Mouse (Mus musculus) right cerebral cortex, postnatal 10 days (tissue): ENCODE data around the gene Kri1.
A peak's percentile ranks its signal among the peaks of the same experiment; 100 is the strongest.
"Not testable (repeated sequence)": the region's sequence is repeated elsewhere in the genome, so short reads cannot be mapped to it uniquely, and the experiment has no call there.

ENCODE experiments used
- DNase-seq, 2 experiments: peaks; one replicate each; pipeline ENCODE4 v3.0.0; 2021; ENCODE audit warnings: low spot score in 2 of 2

The Kri1 gene

DNA sequence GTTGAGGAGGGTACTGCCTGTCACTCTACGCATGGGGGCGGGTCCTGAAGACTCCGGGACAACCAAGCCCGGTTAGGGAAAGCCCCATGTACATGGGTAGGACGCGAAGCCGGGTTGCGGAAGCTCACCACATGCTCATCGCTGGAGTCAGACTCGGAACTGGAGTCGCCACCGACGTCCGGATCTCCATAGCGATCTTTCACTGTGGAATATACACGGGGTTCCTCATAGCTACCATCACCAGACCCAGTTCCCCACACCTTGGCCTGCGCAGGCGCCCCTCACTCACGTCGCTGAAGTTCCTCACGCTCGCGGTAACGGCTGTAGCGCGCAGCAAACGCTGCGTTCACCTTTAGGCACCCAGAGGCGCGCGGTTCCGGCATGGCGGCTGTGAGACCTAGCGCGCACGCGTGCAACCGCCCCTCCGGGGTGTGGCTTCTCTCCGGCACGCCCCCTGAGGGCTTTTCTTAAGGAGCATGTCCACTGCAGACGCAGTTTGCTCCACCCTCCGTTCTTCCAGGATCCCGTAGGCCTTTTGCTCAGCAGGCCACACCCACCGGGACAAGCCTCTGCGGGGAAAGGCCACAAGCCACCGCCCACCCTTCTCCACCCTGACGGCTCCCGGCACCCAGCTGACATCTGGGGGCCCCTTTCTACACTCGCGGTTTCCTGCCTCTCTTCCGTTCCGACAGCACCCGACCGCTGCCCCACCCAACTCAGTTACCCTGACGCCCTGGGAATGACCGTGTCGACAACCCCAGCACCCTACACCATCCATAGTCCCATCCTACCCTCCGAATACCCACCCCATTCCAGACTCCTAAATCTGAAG, at the start of gene Kri1:
Gene Kri1, minus strand, starts transcription at position 399 of the 832 bp plus-strand sequence.
- DNase-seq, result peak; percentile 98

DNA sequence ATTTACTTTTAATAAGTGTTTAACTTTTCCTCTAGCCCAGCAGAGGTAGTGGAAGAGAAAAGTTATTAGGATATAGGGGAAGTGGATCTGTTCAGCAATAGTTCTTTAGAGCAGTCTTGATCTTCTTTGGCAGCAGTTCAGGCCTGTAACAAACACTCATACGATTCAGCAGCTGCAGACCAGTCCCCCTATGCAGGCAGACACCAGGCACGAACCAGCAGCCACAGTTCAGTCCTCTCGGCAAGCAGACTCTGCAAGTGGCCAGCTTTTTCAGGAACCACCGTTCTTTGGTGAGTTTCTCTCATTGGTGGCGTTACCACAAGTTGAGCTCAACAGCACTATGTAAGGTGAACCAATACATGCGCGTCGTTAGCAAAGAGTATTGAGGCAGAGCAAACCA, 48.7 kb upstream of the Kri1 start:
- no peak for DNase-seq

DNA sequence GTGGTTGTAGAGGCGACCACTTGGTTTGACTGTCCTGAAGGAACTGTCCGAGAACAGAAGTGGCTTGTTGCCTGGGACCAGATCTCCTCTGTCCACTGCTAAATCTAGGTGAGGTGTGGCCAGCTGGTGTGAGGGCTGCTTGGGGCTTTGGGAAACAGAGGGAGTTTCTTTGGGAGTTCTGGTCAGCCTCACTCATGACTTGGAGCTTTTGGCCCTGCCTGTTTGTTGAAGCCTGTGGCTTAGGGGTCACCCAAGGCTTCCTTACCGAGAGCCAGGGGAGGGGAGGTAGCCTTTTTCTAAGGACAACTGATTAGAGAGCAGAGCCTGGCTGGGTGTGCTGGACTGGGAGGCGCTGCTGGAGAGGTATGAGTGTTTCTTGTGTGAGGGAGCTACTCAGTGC, 47.6 kb upstream of the Kri1 start:
- no peak for DNase-seq

DNA sequence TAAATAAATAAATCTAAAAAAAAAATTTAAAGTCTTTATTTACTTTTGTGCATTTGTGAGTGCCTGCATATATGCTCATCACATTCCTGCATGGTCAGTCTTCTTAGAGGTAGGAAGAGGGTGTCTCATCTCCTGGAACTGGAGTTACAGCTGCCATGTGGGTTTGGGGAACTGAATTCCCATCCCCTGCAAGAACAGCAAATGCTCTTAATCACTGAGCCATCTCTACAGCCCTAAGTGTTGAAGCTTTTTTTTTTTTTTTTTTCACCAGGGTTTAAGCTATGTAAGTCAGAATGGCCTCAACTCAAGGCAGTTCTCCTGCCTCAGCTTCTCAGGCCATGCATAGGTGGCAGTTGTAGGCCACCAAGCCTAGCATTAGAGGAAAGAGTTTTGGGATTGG, 47.0 kb upstream of the Kri1 start:
- DNase-seq, result no peak

DNA sequence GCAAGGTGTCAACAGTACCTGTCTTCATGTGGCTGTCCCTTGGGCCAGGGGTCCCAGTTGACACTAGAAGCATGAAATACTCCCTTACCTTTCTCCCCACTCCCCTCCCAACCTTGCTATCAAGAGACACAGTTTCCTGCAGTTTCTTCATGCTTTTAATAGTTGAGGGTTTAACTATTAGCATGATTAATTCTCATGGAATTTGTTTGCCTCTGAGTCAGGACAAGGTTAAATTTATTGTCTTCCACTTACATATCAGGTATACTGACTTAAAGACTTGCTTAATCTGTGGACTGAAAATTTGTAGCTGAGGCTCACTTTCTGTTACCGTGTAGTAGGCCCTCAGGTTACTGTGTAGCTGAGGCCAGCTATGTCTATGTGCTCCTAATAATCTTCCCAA, 45.8 kb upstream of the Kri1 start:
- DNase-seq, result no peak

DNA sequence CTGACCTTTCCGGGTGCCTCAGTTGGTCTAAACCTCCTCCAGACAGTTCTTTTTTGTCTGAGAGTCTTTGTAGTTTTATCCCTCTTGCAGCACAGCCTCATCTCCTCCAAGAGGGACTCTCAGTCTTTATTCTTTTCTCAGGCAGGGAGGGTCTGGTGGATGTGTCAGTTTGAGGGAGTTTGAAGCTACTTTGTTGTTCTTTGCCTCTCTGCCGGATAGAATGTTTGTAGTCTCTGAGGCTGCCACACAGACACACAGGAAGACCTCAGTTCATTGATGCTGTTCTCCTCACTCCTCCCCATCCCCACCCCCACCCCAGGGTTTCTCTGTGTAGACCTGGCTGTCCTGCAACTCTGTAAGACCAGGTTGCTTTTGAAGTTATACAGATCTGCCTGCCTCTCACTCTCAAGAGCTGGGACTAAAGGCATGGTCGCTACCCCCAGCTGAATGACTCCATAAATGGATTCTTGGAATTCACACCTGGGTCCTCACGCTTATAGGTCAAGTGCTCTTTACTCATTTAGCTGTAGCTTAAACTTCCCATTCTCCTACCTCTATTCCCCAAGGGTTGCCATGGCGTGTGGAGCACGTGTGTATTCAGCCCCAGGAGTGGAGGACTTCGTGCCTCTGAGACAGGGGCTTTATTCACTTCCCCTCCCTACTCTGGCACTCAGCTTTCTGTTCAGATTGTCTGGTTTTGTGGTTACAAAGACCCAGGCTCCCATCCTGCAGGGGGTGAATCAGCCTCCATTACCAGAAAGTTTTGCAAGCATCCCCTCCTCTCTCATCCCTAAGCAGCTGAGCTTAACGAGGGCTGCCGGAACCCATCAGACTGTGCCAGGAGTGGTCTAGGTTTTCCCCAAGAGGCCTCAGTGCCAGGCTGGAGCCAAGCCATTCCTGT, 44.6 kb upstream of the Kri1 start:
- no peak for DNase-seq

DNA sequence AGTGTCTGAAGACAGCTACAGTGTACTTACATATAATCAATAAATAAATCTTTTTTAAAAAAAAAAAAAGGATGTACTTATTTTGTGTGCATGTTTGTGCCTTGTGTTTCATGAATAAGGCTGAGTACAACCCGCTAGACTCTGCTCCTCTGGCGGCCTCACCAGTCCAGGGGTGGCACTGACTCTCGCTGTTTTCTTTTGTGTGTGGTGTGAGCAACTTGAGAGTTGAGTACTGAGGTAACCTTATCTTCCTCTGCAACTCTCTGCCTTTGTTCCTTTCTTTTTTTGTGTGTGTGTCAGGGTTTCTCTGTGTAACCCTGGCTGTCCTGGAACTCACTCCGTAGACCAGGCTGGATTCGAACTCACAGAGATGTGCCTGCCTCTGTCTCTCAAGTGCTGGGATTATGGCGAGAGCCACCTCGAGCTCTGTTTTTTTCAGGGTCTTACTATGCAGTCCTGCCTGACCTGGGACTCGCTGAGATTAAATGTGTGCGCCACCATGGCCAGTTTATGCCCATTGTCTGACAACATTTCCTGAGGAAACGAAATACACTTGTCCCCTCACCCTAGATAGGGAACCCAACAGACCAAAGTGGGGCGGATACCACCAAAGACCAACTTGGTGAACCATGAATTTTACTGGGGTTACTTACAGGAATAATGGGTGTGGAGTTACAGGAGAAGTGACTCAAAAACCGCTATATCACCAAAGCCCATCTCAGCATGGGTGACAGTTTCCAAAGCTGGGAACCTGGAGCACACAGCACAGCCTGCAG, 43.8 kb upstream of the Kri1 start:
- DNase-seq, result no peak

DNA sequence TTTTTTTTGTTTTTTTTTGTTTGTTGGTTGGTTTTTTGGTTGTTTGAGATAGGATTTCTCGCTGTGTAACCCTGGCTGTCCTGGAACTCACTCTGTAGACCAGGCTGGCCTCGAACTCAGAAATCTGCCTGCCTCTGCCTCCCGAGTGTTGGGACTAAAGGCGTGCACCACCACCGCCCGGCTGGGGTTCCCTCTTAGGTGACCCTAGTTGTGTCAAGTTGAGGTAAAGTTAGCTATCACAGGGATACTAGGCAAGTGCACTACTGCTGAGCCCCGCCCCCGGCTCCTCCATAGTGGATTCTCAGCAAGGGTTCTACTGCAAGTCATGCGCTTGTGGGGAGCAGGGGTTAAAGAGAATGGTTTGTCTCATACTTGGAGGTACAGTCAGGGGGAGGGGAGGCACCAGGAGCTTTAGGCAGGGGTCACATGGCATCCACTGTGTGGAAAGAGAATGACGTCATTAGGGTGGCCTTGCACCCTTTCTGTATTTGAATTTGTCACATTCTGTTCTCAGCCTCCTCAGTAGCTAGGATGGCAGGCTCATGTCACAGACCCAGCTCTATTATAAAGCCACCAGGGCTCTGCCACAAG, 42.0 kb upstream of the Kri1 start:
- no peak for DNase-seq

DNA sequence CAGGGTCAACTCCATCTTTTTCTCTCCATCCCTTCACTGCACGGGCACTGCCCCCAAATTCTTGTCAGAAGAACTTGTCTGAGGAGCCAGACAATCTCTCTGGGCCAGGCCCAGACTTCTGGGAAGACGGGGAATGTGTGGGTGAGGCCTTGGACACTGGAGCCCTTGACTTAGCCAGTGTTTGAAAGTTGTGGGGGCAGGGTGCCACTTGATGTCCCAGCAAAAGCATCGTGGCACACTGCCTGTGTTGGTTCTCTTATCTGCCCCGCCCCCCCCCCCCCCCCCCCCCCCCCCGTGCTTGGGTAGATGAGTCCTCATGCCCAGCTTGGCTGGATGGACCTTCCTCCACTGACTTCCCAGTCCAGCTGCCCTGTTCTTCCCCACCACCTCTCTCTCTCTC, 41.3 kb upstream of the Kri1 start:
- DNase-seq, result no peak

DNA sequence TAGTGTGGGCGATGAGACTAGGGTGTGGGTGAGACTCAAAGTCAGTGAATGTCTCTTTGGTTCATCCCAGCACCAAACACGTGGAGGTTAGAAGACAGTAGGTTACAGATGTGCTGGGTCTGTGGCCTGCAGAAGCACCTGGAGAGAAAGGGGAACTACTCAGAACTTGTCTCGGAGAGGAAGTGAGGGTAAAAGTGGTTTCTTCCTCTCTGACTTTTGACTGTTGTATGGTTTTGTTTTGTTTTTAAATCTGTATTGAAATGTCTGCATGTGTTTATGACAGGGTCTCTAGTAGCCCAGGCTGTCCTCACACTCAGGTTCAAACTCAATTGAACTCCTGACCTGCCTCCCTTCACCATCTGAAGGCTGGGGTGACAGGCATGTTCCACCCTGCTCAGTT, 40.3 kb upstream of the Kri1 start:
- no peak for DNase-seq

DNA sequence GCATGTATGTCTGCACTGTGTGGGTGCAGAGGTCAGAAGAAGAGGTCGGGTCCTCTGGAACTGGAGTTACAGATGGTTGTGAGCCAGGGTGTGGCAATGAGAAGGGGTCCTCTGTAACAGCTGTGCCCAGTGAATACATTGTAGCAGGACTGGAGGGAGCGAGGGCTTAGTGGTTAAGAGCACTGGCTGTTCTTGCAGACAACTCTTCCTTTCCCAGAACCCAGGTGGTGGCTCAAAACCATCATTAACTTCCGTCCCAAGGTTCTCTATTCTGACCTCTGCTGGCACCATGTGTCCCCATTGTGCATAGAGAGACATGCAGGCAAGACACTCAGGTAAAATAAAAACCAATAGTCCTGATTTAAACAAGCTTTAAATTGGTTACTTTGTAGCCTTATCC, 39.8 kb upstream of the Kri1 start:
- DNase-seq, result no peak

DNA sequence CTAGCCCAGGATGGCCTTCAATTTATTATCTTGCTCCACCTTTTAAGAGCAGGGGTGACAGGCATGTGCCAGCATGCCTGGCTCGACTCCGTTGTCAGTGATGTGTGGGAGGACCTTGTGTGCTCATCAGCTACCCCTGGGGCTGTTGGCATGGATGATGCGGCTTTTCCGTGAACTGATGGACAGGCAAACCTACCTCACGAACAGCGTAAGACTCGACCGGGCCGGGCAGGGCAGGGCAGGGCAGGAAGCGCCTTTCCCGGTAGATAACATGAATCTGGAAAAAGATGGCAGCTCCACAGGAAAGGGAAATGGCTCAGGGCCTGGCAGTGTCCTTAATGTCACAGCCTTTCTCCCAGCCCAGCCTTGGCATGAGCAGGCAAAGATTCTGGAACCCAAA, 36.5 kb upstream of the Kri1 start:
- DNase-seq, result no peak

DNA sequence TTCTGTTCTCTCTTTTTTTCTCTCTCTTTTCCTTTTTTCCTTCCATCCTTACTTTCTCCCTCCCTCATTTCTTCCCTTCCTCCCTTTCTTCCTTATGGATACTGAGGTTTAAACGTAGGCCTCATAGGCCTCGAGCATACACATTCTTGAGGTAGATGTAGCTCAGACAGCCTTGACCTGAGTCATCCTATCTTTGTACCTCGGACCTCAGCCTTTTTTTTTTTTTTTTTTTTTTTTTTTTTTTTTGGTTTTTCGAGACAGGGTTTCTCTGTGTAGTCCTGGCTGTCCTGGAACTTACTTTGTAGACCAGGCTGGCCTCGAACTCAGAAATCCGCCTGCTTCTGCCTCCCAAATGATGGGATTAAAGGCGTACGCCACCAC, 35.1 kb upstream of the Kri1 start:
- DNase-seq, result not testable (repeated sequence)

DNA sequence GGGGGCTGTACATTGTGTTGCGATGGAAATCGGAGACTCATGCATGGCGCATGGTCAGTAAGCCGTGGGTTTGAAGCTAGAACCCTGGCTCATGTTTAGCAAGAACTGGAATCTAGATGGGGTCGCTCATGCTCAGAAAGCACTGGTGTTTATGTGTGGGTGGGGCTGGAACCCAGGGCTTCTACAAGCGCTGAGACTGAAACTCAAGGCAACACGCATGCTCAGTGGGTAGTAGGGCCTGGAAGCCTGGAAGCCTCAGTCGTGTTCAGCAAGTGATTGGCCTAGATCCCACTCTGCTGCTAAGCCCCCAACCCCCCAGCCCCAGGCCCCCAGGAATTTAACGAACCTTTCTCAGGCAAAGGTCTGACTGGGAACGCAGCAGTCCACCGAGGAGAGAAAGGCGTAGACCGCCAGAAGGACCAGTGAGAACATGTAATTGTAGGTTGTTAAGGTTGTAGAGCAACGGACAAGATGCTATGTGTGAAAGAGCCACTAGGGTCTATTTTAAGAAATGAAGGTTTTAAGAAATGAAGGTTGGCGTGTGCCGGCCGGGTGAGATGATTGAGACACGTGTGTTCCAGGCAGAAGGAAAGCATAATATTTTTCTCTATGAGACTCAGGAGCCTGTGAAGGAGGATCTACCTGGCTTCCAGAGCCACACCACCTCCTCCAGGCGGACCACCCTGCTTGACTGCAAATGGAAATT, 34.6 kb upstream of the Kri1 start:
- DNase-seq, result peak; percentile 43 to 47

DNA sequence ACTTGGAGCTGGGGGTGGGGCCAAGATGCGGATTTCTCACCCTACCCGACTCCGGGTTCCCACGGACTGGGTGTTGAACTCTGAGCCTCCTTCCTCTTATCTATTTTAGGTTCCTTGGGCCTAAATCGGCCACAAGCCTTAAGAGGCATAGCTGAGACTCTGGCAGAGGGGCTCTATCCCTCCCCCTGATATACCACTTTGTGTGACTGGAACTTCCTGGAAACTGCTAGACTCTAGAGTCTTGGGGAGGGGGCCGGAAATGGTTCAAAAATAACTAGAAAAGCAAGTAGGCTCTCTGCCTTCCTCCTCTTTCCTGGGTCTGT, 33.7 kb upstream of the Kri1 start:
- DNase-seq, result peak; percentile 50 to 56

DNA sequence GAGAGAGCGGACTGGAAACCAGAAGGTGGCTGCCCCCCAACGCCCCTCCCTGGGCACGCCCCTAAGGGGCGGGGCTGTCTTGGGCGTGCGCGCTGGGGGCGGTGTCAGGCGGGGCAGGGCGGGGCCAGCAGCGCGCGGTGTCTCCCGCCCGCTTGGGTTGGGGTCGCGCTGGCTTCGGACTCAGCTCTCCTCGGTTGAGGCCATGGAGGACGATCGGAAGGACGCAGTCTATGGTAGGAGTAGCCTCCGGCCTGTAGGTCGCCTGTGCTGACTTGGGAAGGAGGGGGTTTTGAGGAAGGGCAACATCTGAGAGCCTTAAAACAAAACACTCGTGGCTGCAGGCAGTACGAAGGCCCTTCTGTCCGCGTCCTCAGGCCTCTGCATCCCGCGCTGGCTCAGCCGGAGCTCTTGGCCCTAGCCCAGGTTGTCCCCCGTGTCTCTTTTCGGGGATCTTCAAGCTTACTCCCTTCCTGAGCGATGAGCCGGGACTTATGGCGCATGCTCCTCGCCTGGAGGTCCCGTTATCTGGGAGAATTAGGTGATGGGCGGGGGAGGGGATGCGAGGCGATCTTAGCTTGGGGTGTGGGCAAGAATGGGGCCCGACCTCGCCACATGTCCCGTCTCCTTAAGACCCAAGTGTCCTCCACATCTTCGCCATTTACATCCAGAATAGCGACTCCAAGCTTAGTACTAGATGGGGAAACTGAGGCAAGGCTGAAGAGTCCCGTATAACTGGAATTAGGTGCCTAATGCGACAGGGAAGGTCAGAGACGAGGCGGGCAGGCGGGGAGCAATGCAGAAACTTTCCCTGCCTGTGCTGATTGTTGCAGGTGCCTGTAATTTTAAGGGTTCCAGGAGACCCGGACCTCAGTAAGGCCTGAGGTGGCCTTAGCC, 33.1 kb upstream of the Kri1 start, which contains the start of gene Slc44a2:
Gene Slc44a2, plus strand, starts transcription at position 80 of the 894 bp plus-strand sequence.
- peak; percentile 80 to 85 for DNase-seq

DNA sequence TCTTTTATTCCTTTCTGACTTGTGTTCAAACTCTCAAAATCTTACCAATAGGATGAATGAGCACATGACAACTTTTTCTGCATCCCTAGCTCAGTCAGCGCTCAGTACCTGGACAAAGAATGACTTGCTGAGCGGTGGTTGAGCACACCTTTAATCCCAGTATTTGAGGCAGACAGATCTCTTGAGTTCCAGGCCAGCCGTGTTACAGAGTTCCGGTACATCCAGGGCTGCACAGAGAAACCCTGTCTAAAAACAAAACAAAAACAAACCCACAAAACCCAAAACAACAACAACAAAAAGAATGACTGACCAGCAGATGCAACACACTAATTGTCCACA, 32.5 kb upstream of the Kri1 start:
- DNase-seq, result no peak

DNA sequence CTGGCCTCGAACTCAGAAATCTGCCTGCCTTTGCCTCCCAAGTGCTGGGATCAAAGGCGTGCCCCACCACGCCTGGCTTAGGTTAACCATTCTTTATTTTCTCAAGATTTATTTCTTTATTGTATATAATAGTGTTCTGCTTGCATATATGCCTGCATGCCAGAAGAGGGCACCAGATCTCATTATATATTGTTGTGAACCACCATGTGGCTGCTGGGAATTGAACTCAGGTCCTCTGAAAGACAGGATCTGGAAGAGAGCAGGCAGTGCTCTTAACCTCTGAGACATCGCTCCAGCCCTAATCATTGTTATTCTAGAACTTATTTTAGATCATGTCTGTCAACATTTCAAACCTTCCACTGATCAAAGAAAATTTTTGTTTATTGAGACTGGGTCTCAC, 31.7 kb upstream of the Kri1 start:
- no peak for DNase-seq

DNA sequence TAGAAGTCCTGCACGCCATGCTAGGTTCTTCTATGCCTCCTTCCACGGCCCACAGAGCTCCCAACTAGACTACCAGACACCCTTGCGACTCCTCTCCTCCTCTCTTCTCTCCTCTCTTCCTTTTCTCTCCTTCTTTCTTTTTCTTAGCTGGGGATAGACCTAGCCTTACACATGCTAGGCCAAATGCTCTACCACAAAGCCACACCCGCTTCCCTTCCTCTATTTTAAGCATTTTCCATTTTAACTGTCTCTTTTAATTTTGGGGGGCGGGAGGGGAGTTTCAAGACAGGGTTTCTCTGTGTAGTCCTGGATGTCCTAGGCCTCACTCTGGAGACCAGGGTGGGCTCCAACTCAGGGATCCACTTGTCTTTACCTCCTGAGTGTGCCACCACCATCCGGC, 31.0 kb upstream of the Kri1 start:
- no peak for DNase-seq

DNA sequence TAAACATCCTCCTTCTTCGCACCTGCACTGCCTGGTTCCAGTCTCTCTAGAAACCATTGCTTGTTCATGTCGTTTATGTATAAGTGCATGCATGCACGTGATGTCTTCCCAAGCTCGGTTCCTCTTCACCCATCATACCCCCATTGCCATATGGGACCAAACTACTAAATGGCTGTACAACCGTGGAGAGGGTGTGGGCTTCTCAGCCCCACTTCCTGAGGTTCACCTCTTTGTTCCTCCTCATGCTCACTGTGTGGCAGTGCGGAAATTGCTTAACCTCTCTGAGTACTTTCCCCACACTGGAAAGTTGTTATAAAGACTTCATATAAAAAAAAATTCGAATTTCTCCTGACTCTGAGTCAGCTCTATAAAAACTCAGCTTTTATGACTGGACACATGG, 28.9 kb upstream of the Kri1 start:
- no peak for DNase-seq
